Mouse (Mus musculus) erythroid progenitor cell, adult 5-6 weeks (primary cell): ENCODE results near the gene Plpp4. TPM values are rescaled to one million over a fixed set of nuclear protein-coding genes. Genes with fewer than 3 reads are reported as not detected.

Experiments
- ATAC-seq: replicated peaks from 2 replicates; pipeline ENCODE4 v1.8.0; 2016; ENCODE audit warnings: moderate number of reproducible peaks, mild to moderate bottlenecking, moderate TSS enrichment, inconsistent platforms; ENCODE audit not compliant: poor library complexity, low FRiP score, severe bottlenecking
- total RNA-seq, 2 experiments: library from RNA; stranded (forward) in 1 of 2; stranded (reverse) in 1 of 2; fragments of 150-400 nt in 1 of 2; fragments of 186-747, 209-891 nt in 1 of 2; gene quantifications; 2 replicates each; pipeline versions ENCODE4 v1.2.3 to v1.2.4; 2015 to 2017; ENCODE audit warnings: low replicate concordance in 2 of 2

Gene Plpp4
- total RNA-seq, 2 experiments from 2014 or later: not detected

DNA sequence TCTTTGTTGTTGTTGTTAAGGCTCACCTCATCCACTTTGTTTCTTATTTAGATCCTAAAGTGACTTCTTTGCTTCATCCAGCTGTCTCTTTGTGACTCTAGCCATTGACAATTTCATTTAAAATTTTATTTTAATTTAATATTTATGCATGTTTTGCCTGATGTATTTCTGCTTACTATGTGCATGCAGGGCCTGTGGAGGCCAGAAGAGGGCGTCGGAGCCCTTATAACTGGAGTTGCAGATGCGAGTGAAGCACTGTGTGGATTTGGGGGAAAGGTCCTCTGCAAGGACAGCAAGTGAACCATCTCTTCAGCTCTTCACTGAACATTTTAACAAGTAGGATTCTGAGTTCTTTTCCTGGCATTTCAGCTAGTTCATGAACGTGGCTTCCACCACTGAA lies 172.0 kb downstream of the Plpp4 start:
- no peak for ATAC-seq

DNA sequence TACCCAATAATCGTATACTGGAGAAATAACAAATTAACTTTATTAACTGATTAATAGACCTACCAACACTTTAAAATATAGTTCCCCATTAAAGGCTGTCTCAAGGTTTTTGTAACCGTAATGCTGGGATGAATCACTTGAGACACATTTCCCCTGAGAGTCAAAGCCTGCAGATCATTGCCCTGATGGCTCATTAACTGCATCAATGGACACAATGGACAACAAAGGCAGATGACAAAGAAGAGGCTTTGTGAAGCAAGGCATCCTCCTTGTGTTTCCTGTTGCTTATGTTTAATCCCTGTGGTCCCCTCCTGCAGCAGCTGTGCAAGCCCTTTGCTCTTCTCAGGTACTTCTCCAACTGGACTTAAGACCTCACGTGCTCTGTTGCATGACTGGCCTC lies 173.1 kb downstream of the Plpp4 start:
- no peak for ATAC-seq
